Mouse (Mus musculus) embryonic facial prominence, embryonic 11.5 days (tissue): ENCODE measurements around the gene Gna14. TPM values are rescaled to one million over a fixed set of nuclear protein-coding genes. Genes with fewer than 3 reads are reported as not detected.

Experiments
- ATAC-seq: fragments of 200-750 bp; cut with Nextera tagmentation; replicated peaks from 2 replicates; pipeline ENCODE4 v1.8.0; 2017; ENCODE audit warnings: low read depth; ENCODE audit not compliant: insufficient number of reproducible peaks, low FRiP score, low TSS enrichment
- DNase-seq: peaks from one replicate; pipeline ENCODE4 v3.0.0-alpha.2; 2015; ENCODE audit warnings: low spot score
- H3K27ac ChIP-seq: fragments of 300-500 bp; sonication (generic); replicated peaks from 2 replicates; pipeline ENCODE4 v1.5.1; 2014; ENCODE audit warnings: mild to moderate bottlenecking, low read depth, low read length, control low read depth
- H3K27me3 ChIP-seq: fragments of 300-500 bp; sonication (generic); 2 replicates; pipeline ENCODE4 v1.6.1; 2014; ENCODE audit warnings: mild to moderate bottlenecking, low read length, moderate library complexity, mixed read lengths; ENCODE audit not compliant: control insufficient read depth, insufficient read depth
- H3K36me3 ChIP-seq: fragments of 300-500 bp; sonication (generic); replicated peaks from 2 replicates; pipeline ENCODE4 v1.6.1; 2014; ENCODE audit warnings: low read depth, mild to moderate bottlenecking, low read length, moderate library complexity, mixed read lengths; ENCODE audit not compliant: control insufficient read depth, insufficient read depth
- H3K4me1 ChIP-seq: fragments of 300-500 bp; sonication (generic); 2 replicates; pipeline ENCODE4 v1.6.1; 2014; ENCODE audit warnings: low read length, mixed read lengths; ENCODE audit not compliant: control insufficient read depth, insufficient read depth
- H3K4me2 ChIP-seq: fragments of 300-500 bp; sonication (generic); 2 replicates; pipeline ENCODE4 v1.6.1; 2014; ENCODE audit warnings: low read depth, mild to moderate bottlenecking, control low read depth, low read length, moderate library complexity
- H3K4me3 ChIP-seq: fragments of 300-500 bp; sonication (generic); 2 replicates; pipeline ENCODE4 v1.5.1; 2014; ENCODE audit warnings: low read depth, low read length, control low read depth
- H3K9ac ChIP-seq: fragments of 300-500 bp; sonication (generic); replicated peaks from 2 replicates; pipeline ENCODE4 v1.6.1; 2014; ENCODE audit warnings: mild to moderate bottlenecking, control low read depth, low read length
- H3K9me3 ChIP-seq: fragments of 300-500 bp; sonication (generic); replicated peaks from 2 replicates; pipeline ENCODE4 v1.6.1; 2016; ENCODE audit warnings: mild to moderate bottlenecking, low read length, inconsistent platforms, mixed read lengths; ENCODE audit not compliant: control insufficient read depth
- WGBS: fragments of 180-500 bp; shearing (Covaris S2); extraction: QIAGEN DNeasy Blood & Tissue Kit; methylation state at CpG from one replicate; pipeline ENCODE4 v1.1.7; 2014; 5-methylcytosine and 5-hydroxymethylcytosine counted together
- polyA plus RNA-seq: library from polyadenylated mRNA; unstranded; fragments of >200 nt; fragmentation: Nextera tagmentation; extraction: Ambion mirVana; gene quantifications from 2 replicates; pipeline ENCODE4 v1.2.1, GENCODE M21; 2014

Gene Gna14
- polyA plus RNA-seq, 1 experiment from 2014 or later, result 0.90 TPM

- Histone ChIP-seq H3K4me3 (no peak overlapping the region), H3K27me3 (no peaks in the 10 kb centered on the region), H3K36me3 (no peaks in the 10 kb centered on the region), H3K4me1 (no peaks in the 10 kb centered on the region), H3K9ac (no peak overlapping the region), H3K4me2 (no peak overlapping the region), H3K27ac (no peak overlapping the region), H3K9me3 (no peaks in the 10 kb centered on the region)
- WGBS, result 78% methylated on average over 8 of the region's 8 CpGs
- no peak for DNase-seq
- no peak for ATAC-seq
These were observed 42.6 kb downstream of the Gna14 start for GRCm38 (mm10) chr19:16478186-16478607.

- no peak overlapping the region for H3K9ac ChIP-seq
- H3K27ac ChIP-seq, result no peak overlapping the region
- no peak overlapping the region for H3K4me3 ChIP-seq
- WGBS, result 85% methylated on average over 3 of the region's 3 CpGs
- no peaks in the 10 kb centered on the region for H3K36me3 ChIP-seq
- no peak for ATAC-seq
- H3K27me3 ChIP-seq, result no peaks in the 10 kb centered on the region
- H3K9me3 ChIP-seq, result no peaks in the 10 kb centered on the region
- H3K4me1 ChIP-seq, result no peaks in the 10 kb centered on the region
- H3K4me2 ChIP-seq, result no peak overlapping the region
- no peak for DNase-seq
These were observed 46.5 kb downstream of the Gna14 start for GRCm38 (mm10) chr19:16482047-16482446.

- Histone ChIP-seq H3K36me3 (no peaks in the 10 kb centered on the region), H3K9me3 (no peaks in the 10 kb centered on the region), H3K4me2 (no peak overlapping the region), H3K27me3 (no peaks in the 10 kb centered on the region), H3K9ac (no peak overlapping the region), H3K4me1 (no peaks in the 10 kb centered on the region), H3K4me3 (no peak overlapping the region), H3K27ac (no peak overlapping the region)
- ATAC-seq, result no peak
- DNase-seq, result no peak
- WGBS, result 82% methylated on average over 10 of the region's 10 CpGs
These were observed 48.7 kb downstream of the Gna14 start for GRCm38 (mm10) chr19:16484237-16484636.

GRCm38 (mm10) chr19:16484671-16485070 is 49.1 kb downstream of the Gna14 start:
- no peak overlapping the region for H3K9ac ChIP-seq
- no peaks in the 10 kb centered on the region for H3K9me3 ChIP-seq
- no peak overlapping the region for H3K4me2 ChIP-seq
- ATAC-seq, result no peak
- H3K36me3 ChIP-seq, result no peaks in the 10 kb centered on the region
- no peak overlapping the region for H3K4me3 ChIP-seq
- H3K27me3 ChIP-seq, result no peaks in the 10 kb centered on the region
- 66% methylated on average over 5 of the region's 5 CpGs for WGBS
- H3K27ac ChIP-seq, result no peak overlapping the region
- DNase-seq, result no peak
- H3K4me1 ChIP-seq, result no peaks in the 10 kb centered on the region

DNA sequence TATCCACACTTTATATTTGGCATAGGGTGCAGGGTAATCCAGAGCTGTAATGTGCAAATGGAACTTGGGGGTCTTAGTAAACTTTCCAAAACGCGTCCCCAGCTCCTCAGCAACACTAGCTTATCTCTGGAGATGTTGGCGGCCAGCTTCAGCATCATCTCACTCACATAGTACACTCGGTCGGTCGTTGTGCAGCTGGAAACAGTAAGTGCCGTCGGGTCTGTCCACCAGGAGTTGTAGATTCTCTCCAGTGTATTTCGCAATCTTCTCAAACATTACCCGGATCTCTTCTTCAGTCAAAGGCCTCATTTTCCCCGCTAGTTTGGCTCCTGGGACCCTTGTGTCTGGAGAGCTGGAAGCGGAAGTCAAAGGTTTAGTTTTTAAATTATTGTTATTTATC is 55.2 kb downstream of the Gna14 start:
- Histone ChIP-seq H3K4me3 (no peak overlapping the region), H3K4me1 (no peaks in the 10 kb centered on the region), H3K4me2 (no peak overlapping the region), H3K27me3 (no peaks in the 10 kb centered on the region), H3K36me3 (no peaks in the 10 kb centered on the region), H3K9ac (no peak overlapping the region), H3K27ac (no peak overlapping the region), H3K9me3 (no peaks in the 10 kb centered on the region)
- WGBS, result 46% methylated on average over 12 of the region's 12 CpGs
- DNase-seq (peak; percentile 47), ATAC-seq (no peak)

DNA sequence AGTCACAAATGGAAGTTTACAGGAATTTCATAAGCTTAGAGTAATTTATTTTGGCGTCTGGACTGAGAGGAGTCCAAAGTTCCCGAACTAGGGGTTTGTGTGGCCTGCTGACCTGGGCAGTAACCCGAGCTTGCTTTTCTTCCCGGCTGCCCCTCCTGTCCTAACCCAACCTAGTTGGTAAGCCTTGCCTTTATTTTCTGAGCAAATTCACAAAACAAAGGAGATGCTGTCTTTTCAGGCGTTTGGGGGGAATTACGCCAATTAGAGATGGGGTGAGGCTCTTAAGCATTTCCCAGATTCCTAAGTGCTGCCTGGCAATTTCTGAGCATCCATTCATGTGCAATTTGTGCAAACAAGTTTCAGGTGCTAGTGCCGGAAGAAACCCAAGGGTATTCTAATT is 55.9 kb downstream of the Gna14 start:
- WGBS, result 10% methylated on average over 7 of the region's 7 CpGs
- Histone ChIP-seq H3K4me1 (no peaks in the 10 kb centered on the region), H3K9ac (no peak overlapping the region), H3K4me2 (no peak overlapping the region), H3K27ac (no peak overlapping the region), H3K36me3 (no peaks in the 10 kb centered on the region), H3K4me3 (no peak overlapping the region), H3K9me3 (no peaks in the 10 kb centered on the region), H3K27me3 (no peaks in the 10 kb centered on the region)
- ATAC-seq (0 out of 2 replicates have a peak, but pooled peaks have one; percentile 65), DNase-seq (peak; percentile 28)

DNA sequence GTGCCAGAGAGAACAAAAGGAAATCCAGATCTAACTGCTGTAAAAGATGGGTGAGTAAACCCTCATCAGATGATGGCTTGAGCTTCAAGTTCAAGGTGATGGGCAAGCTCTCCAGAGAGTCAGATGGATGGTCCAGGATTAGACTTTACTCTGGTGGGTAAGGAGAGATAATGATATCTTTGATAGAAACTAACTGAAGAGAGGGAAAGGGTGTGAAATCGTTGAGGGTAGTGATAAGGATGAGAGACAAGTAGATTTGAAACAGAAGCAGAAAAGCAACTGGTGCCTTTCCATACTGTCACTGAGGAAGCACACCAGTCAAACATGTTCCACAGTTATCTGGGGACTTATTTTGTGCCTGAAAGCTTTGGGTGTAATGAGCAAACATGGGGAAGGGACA is 56.9 kb downstream of the Gna14 start:
- Histone ChIP-seq H3K27me3 (no peaks in the 10 kb centered on the region), H3K4me3 (no peak overlapping the region), H3K9ac (no peak overlapping the region), H3K4me1 (no peaks in the 10 kb centered on the region), H3K9me3 (no peaks in the 10 kb centered on the region), H3K27ac (no peak overlapping the region), H3K36me3 (no peaks in the 10 kb centered on the region), H3K4me2 (no peak overlapping the region)
- WGBS, result 95% methylated on average over 1 of the region's 1 CpGs
- DNase-seq (no peak), ATAC-seq (no peak)

DNA sequence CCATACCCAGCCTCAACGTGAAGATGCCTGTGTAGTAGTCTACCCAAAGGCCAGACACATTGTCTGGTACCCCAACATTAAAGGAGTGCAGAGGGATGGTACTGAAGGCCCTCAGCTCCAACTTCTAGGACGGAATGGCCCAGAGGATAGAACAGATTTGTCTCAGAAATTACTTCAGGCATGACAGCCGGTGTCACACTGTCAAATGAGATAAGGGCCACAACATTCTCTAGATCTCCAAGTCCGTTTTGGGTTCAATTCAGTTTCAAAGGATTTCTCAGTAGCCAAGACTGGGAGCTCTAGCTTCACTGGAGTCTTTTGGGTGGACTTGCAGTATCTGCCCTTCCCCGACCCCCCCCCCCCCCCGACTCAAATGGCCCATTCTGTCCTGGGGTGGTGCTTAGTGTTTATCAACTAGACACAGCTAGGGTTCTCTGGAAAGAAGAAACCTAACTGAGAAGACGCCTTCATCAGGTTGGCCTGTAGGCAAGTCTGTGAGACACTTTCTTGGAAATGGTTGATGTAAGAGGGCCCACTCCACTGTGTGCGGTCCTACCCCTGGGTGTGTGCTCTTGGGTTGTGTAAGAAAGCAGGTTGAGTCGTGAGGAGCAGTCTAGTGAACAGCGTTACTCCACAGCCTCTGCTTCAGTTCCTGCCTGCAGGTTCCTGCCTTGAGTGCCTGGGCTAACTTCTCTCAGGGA is 59.4 kb downstream of the Gna14 start:
- Histone ChIP-seq H3K4me2 (no peak overlapping the region), H3K9me3 (no peaks in the 10 kb centered on the region), H3K4me1 (no peaks in the 10 kb centered on the region), H3K4me3 (no peak overlapping the region), H3K36me3 (no peaks in the 10 kb centered on the region), H3K27me3 (no peaks in the 10 kb centered on the region), H3K27ac (no peak overlapping the region), H3K9ac (no peak overlapping the region)
- 84% methylated on average over 10 of the region's 10 CpGs for WGBS
- DNase-seq (no peak), ATAC-seq (no peak)
